Mouse (Mus musculus) heart, postnatal 10 days (tissue): ENCODE measurements around the gene Thada. TPM values are rescaled to one million over a fixed set of nuclear protein-coding genes. Genes with fewer than 3 reads are reported as not detected.
"Not testable (repeated sequence)": the region's sequence is repeated elsewhere in the genome, so short reads cannot be mapped to it uniquely, and the experiment has no call there.

Source experiments
- DNase-seq, 2 experiments: peaks; one replicate each; pipeline ENCODE4 v3.0.0; 2021
- intact Hi-C: fragments of 180-260 bp; cut with DNase I; formaldehyde crosslinking; loops from one replicate; pipeline ENCODE4 v1.15.1; 2025
- total RNA-seq, 2 experiments: library from RNA; stranded (reverse); gene quantifications; 2 replicates each; pipeline ENCODE4 v1.2.3; 2021

The Thada gene
- total RNA-seq, 2 experiments from 2014 or later = 8.8 to 11.7 TPM

DNA sequence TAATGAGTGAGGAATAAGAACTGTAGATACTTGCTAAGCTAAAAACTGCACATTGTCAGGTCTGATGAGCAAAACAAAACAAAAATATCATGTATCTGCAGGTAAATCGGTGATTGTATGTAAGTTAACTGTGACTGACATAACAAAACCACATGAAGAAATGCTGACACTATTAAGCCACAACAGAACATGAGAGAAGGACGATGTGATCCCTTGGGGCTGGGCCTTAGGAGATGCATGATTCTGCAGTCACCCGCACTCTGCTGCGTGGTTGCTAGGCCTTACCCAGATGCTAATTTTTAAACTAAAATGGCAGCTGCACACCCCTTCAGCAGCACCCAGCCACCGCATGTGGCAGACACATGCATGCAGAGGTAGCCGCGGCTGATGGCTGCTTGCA, 151.7 kb downstream of the Thada start:
- intact Hi-C loops = no loop called here

DNA sequence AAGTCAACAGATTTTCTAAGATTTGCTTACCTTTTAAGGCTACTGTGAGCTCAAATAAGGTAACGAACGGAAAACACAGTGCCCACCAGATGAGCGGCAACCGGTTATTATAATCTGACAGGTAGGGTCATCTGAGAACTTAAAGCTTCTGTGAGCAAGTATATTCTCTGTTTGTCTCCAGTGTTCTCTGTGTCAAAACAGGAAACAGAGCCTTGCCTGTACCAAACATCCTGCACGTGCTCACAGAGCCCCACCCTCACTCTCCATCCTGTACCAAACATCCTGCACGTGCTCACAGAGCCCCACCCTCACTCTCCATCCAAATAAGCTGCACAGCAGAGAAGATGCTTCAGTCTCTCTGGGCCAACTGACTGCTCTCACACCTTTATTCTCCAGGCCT, 152.5 kb downstream of the Thada start:
- no peak for DNase-seq
- intact Hi-C loops = no loop called here

More for the DNA sequence above, 151.7 kb downstream of the Thada start:
- DNase-seq = no peak

DNA sequence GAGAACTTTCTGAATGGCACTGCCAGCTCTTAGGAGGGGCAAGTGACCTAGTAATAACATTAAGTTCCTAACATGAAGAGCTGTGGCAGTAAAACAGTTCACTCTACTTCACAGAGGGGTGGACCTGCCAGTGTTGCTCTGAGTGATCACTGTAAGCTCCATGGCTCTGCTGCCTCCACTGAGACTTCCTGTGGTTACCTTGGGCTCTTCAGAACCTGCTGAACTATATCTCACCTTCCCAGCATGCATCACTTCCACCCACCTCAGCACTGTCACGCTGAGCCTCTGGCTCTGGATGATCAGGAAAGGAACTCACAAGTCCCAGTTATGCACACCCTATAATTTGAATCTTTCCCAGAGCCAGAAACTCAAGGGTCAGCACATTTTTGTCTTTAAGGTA, 159.9 kb downstream of the Thada start:
- no peak for DNase-seq
- intact Hi-C loops = no loop called here

DNA sequence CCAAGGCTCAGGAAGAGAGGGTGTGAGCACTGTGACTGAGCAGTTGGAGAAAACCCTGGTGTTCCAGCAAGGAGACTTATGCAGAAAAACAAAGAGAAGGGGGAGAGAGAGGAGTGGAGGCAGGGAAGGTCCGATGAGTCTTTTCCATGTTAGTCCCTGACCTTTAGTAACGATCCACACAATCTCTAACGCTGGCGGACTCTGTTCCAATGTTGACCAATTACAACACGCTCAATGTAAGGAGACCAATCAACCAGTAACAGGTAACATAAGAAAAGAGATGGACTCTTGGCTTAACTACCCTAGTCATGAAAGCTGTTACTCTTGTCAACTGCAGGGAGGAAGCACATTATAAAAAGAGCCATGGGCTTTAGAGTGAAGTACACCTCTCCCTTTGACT, 160.9 kb downstream of the Thada start:
- intact Hi-C loops = no loop called here
- no peak for DNase-seq

DNA sequence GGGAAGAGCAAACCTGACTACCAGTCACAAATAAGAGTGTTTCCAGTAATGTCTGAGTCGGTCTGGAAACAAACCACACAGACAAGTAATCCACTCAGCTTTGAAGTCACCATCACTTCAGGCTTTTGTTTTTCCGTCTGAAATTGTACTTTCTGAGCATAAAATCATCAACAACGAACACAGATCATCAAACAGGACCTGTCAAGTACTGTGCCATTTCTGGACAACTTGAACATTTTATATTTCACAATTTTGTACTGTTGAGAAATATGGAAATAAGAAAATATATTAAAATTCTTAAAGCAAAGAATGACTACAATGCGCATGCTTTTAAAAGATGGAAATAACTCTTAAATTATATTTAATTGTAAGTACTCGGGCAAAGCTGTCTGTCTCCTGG, 161.9 kb downstream of the Thada start:
- intact Hi-C loops = no loop called here
- DNase-seq = no peak

DNA sequence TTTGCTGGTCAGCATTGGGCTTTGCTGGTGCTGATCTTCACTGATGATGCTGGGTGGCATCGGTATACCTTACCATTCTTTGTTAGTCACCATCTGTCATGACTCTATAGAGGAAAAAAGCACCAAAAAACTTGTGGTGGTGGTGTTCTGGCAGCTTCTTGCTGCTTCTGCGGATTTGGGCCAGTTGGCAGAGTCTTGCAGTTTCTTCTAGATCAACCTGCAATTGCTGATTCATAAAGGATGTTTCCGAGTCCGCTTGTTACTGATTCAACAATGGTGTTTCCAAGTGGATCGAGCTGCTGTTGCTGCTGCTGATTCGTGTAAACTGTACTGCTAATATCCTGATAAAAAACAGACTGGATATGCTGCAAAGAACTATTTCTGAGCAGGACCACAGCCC, 168.0 kb downstream of the Thada start:
- no peak for DNase-seq

DNA sequence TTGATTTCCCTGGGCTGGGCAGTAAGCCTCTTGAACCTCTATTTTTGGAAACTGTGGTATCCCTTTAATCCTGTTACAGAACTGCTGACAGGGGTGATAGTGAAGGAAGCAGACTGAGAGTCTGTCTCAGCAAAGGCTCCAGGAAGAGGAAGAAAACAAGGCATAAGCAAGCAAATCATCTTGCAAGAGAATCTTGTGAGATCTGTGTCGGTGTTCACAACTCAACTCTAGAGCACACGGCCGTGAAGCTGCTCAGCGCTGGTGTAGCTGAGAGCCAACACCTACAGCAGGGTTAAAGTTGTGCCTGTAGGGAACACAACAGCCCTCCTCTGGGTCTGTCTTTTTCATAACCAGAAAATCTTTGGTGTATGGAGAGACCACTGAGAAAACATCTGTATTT, 172.8 kb downstream of the Thada start:
- intact Hi-C loops = no loop called here
- peak in 1 of 2 experiments; percentile 14 for DNase-seq

More for the DNA sequence above, 168.0 kb downstream of the Thada start:
- intact Hi-C loops = no loop called here

DNA sequence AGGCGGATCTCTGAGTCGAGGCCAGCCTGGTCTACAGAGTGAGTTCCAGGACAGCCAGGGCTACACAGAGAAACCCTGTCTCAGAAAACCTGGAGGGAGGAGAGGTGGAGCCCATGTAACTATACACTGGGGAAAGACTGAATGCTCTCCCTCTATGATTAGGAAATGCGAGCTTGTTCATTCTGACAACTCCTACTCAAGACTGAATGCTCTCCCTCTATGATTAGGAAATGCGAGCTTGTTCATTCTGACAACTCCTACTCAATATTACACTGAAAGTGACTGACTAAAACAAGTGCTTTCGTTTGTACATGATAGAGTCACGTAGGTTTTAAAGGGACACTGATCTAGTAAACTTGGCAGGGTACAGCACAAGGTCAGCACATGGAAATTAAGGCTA, 174.8 kb downstream of the Thada start:
- DNase-seq, intact Hi-C loops: not testable (repeated sequence)

DNA sequence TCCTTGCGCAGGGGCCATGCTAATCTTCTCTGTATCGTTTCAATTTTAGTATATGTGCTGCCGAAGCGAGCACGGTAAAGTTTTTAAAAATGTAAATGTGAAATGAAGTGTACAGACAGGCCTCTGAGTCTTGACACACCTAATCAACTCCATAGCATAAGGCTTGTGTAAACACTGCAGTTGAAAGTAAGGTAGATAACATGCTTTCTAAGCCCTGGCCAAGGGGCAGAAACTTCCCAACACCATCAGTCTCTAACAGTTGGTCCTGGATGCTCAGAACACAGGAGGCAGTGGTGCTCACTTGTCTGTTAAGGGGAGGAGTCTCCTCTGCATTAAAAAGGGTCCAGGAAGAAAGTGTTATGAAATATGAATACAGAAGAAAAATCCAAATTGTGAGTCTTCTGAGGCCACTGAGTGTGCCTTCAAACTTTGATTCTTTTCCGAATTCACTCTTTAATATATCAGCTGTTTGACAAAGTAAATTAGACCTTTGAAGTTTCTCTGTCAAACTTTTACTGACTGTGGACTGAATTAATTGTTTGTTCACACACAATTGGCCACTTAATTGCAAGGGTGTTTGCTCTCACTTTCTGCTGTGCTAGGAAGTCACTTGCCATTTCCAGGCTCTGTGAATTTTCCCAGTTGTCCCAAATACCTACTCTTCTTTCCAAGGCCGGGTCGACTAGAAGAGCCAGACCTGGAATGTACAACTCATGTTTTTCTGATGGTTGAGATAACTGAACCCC, 178.2 kb downstream of the Thada start:
- no peak for DNase-seq
- intact Hi-C loops = no loop called here

DNA sequence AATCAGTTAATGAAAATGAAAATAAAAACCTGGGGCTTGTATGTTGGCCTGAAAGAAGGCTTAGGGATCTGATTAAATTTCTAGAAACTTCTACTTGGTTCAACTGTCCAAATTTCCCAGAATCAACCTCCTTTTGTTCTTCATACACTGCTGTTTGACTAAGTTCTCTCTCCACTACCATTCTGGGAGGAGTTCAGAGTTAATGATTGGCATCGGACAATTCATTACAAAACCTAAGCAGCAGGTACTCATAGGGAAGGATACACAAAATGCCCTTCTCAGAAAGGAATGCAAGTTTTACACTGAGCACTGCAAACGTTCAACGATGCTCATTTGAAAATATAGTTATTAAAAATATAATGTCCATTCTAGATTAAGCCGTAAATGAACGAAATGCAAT, 179.5 kb downstream of the Thada start:
- no peak for DNase-seq
- intact Hi-C loops = no loop called here

DNA sequence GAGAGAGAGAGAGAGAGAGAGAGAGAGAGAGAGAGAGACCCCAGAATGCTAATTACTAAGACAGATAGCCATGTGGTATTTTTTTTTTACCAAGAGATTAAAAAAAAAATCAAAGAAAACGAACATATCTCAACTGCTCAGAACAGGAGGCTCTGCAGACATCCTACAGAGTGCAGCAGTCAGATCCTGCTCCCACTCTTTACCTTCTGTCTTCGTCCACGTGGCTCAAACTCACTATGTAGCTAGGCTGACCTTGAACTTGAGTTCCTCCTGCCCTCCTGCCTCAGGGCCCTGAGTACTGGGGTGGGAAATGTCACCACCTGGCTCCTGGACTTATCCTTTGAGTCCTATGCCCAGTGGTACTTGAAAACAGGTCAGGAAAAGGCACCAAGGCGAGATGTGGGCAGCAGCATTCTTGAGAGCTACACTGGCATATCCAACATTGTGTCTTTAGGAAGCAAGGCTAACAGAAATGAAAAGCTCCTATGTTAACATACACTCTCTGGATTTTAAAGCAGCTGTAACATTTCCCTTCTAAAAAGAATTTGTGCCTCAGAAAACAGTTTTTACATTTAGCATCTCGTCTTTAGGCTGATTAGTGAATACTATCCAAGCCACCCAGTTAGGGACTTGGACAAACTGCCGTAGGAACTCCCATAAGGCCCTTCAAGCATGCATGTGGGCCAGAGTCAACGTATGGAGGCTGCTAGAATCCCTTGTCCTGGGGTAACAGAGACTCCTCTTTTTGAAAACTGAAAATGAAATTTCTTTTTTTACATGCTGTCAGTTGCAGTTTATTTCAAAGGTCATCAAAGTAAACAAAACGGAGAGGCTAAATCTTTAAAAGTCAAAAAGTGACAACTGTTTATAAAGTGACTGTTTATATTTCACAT, 183.4 kb downstream of the Thada start:
- intact Hi-C loops = no loop called here
- DNase-seq = no peak

DNA sequence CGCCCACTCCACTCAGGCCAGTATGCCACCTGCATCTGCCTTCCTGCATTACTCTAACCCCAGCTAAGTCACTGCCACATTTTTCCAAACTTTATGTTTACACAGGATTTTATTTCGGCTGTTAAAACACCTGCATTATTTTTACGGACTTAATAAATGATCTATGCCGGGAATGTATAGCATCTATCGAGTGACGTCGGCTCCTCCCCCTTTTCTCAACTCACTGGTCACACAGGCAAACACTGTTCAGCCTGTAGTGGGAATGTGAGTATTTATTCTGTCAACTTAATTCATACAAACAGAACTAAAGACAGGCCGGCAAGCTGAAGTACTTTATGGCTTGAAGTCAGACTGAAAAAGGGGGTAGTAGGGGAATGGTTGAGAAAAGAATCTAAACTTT, 187.0 kb downstream of the Thada start:
- no peak for DNase-seq
- intact Hi-C loops = no loop called here

DNA sequence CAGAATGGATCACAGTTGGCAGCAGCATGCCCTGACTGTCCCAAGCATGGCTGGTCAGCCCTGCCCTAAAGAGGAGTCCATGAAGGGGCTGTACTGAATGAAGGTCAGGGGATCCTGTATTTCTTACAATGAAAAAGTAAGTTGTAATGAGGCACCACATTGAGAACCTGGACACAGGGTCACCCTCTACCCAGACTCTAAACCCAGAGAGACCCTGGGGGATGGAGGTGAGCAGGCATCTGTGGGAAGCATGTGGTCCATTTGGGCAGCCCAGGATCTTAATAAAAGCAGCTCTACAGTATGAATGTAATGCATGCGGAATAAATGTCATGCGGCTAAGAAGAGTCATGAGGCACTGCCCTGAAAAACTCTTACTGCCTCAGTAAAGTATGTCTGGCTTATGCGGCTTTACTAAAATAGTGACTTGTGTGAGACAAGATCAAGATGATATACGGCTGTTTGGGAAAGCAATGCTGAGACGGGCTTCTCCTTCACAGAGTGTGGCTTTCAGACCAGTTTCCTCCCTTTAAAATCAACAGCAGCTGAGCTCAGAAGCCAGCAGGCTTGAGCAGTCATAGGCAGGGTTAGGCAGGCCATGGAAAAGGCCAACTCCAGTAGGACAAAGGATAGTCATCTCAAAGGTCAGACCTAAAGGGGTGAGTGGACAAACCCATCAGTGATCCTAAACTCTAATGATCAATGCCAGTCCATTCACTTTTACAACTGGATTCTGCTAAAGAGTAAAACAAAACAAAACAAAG, 187.6 kb downstream of the Thada start:
- intact Hi-C loops = no loop called here

DNA sequence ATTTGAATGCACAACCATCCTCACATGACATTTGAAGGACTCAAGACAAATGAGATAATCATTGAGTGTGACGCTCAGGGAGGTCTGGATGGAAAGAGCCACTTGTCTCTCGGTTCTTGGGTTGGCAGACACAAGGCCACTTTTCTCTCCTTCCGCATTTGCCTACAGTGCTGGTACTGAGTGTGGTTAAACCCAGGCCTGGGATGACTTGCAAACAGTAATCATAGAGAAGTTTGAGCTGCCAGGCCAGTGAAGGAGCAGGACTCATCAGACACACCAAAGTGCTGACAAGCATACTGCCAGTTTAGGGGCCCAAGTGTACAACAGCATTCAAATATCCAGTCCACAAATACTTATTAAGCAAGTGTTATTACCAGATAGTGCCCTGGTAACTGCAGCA, 191.0 kb downstream of the Thada start:
- DNase-seq = peak in 1 of 2 experiments; percentile 44
- intact Hi-C loops = loop anchor here (5.0 kb wide), 1 partner anchor 107 kb away; no protein-coding TSS in a partner anchor

More for the DNA sequence above, 187.6 kb downstream of the Thada start:
- no peak for DNase-seq

DNA sequence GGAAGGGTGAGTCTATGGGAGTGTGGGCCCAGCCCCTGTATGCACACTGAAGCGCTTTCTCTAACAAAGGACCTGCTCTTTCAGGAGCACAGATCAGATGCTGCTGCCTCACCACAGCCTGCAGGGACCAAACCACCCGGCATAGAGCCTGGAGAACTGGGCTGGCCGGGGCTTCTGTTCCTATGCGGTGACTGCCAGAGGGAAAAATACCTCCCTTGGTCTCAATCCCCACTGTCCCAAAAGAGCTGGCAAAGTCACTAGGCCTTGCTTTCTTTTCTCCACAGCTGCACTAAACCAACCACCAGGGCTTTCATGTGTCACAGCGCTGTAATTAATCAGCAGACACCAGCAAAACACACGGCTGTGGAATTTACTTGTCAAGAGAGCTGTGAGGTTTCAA, 191.8 kb downstream of the Thada start:
- intact Hi-C loops = loop anchor here (5.0 kb wide), 1 partner anchor 108 kb away; no protein-coding TSS in a partner anchor

DNA sequence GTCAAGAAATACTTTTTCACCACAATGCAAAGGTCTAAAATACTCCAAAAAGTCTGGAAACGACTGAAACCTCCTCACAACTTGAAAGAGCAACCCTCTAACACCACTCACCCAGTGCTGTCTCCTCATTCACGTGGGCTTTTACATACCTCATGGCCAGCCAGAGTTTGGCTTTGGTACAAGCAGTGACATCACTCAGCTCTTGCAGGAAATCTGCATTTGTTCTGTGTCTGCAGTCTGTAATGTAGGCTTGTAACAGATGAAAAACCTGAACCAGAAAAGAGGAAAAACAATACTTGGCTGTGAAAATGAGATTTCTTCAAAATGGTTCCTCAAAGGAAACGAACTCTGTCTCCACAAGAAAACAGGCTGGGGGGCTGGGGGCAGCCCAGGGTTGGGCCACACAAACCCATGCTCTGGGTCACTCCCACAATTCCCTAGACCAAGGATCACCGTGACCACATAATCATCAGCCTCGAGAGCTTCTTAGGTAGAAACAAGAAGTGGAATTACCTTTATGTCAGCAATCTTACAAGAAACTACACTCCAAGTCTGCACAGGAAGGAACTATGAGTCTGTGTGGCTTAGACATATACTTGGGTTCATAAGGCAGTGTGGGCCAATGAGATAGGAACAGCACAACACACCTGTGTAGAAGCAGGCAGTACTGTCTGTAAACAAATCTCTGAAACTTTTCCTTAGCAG, 193.3 kb downstream of the Thada start:
- DNase-seq = peak; percentile 72 to 80
- intact Hi-C loops = loop anchor here (5.0 kb wide), 1 partner anchor 110 kb away; no protein-coding TSS in a partner anchor

More for the DNA sequence above, 191.8 kb downstream of the Thada start:
- peak; percentile 44 to 51 for DNase-seq

DNA sequence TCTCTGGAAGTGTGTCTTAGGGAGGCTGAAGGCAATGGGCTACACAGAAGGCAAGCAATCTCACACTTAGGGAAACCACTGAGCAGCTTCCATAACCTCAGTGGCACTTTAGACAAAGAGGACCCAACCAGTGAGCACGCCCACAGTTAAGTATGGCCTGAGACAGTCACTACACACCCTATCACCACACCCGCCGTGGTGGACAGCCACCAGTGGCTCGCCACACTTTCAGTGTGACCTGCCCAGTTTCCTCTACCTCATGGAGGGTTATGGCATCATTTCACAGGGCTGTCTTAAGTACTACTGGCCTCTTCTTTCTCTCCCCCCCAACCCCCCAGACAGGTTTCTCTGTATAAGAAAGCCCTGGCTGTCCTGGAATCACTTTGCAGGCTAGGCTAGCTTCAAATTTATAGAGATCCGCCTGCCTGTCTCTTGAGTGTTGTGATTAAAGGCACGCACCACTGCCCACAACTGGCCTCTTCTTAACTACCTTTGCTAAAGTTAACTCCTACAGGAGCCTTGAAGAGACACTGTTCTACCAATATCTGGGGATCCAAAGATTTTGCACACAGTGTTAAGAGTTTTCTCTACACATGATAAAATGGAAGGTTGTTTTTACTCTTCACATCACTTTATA, 194.3 kb downstream of the Thada start:
- intact Hi-C loops = loop anchor here (5.0 kb wide), 1 partner anchor 111 kb away; no protein-coding TSS in a partner anchor
- DNase-seq = no peak

DNA sequence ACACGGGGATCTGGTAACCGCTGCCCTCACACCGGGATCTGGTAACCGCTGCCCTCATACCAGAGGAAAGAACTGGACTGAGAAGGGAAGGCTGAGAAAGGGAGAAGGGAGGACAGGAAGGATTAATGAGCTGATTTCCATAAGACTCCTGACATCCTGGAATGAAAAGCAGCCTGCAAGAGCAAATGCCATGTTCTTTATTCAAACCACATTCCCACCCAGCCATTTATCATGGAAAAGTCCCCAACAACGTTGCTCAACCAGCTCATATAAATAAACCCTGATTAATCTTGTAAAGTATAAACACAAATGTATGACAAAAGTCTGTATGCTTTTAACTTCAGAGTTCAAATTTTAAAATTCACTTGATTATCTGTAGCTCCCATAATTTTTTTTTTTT, 196.3 kb downstream of the Thada start:
- no peak for DNase-seq
- intact Hi-C loops = loop anchor here (5.0 kb wide), 1 partner anchor 113 kb away; no protein-coding TSS in a partner anchor

DNA sequence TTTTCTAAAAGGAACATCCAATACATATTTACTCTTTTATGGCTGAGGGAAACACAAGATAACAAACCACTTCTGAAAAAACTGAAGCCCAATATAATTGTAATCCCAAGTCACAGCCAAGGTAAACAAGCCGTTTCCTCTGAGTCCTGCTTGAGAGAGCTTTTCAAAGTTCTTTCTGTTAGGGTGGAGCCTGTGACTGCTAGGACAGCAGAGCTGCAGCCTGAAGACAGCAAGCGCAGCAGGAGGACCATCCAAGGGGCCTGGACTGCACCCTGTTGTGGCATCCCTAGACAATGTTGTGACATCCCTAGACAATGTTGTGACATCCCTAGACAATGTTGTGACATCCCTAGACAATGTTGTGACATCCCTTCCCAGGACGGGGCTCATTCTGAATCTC, 197.6 kb downstream of the Thada start:
- peak; percentile 61 to 62 for DNase-seq
- intact Hi-C loops = no loop called here
